Mouse (Mus musculus) midbrain, embryonic 15.5 days (tissue): ENCODE measurements around the gene Pros1. TPM values are rescaled to one million over a fixed set of nuclear protein-coding genes. Genes with fewer than 3 reads are reported as not detected.

Experiments used
- ATAC-seq: fragments of 200-750 bp; cut with Nextera tagmentation; replicated peaks from 2 replicates; pipeline ENCODE4 v1.8.0; 2017; ENCODE audit warnings: moderate TSS enrichment
- H3K27ac ChIP-seq: fragments of 300-500 bp; sonication (generic); 2 replicates; pipeline ENCODE4 v1.5.1; 2015; ENCODE audit warnings: mild to moderate bottlenecking, inconsistent platforms
- H3K27me3 ChIP-seq: fragments of 300-500 bp; sonication (generic); replicated peaks from 2 replicates; pipeline ENCODE4 v1.6.1; 2015; ENCODE audit warnings: inconsistent platforms
- H3K36me3 ChIP-seq: fragments of 300-500 bp; sonication (generic); replicated peaks from 2 replicates; pipeline ENCODE4 v1.6.1; 2015; ENCODE audit warnings: inconsistent platforms
- H3K4me1 ChIP-seq: fragments of 300-500 bp; sonication (generic); 2 replicates; pipeline ENCODE4 v1.6.1; 2015; ENCODE audit warnings: inconsistent platforms
- H3K4me2 ChIP-seq: fragments of 300-500 bp; sonication (generic); 2 replicates; pipeline ENCODE4 v1.6.1; 2015; ENCODE audit warnings: inconsistent platforms, mild to moderate bottlenecking, moderate library complexity
- H3K4me3 ChIP-seq: fragments of 300-500 bp; sonication (generic); 2 replicates; pipeline ENCODE4 v1.5.1; 2015; ENCODE audit warnings: mild to moderate bottlenecking, inconsistent platforms
- H3K9ac ChIP-seq: fragments of 300-500 bp; sonication (generic); 2 replicates; pipeline ENCODE4 v1.6.1; 2015; ENCODE audit warnings: mild to moderate bottlenecking, inconsistent platforms
- H3K9me3 ChIP-seq: fragments of 300-500 bp; sonication (generic); 2 replicates; pipeline ENCODE4 v1.6.1; 2016; ENCODE audit warnings: inconsistent platforms
- WGBS: fragments of 180-500 bp; shearing (Covaris S2); methylation state at CpG from one replicate; pipeline ENCODE4 v1.1.7; 2015; ENCODE audit warnings: mixed read lengths; 5-methylcytosine and 5-hydroxymethylcytosine counted together
- polyA plus RNA-seq: library from polyadenylated mRNA; unstranded; fragments of >200 nt; fragmentation: Nextera tagmentation; extraction: Ambion mirVana; gene quantifications from 2 replicates; pipeline ENCODE4 v1.2.1, GENCODE M21; 2015

Gene Pros1
- polyA plus RNA-seq, 1 experiment from 2014 or later = 9.1 TPM

GRCm38 (mm10) chr16:62845341-62845740, 8.8 kb upstream of the Pros1 start:
- Histone ChIP-seq H3K4me3 (peak overlapping the region; percentile 73; the same call in 1 of the 2 replicates), H3K36me3 (no peaks in the 10 kb centered on the region), H3K4me1 (peaks cover 17% of the 10 kb centered on the region), H3K9ac (no peak overlapping the region), H3K9me3 (no peaks in the 10 kb centered on the region), H3K27me3 (no peaks in the 10 kb centered on the region), H3K27ac (no peak overlapping the region), H3K4me2 (peak overlapping the region; percentile 69)
- ATAC-seq = no peak
- 93% methylated on average over 6 of the region's 6 CpGs for WGBS

DNA sequence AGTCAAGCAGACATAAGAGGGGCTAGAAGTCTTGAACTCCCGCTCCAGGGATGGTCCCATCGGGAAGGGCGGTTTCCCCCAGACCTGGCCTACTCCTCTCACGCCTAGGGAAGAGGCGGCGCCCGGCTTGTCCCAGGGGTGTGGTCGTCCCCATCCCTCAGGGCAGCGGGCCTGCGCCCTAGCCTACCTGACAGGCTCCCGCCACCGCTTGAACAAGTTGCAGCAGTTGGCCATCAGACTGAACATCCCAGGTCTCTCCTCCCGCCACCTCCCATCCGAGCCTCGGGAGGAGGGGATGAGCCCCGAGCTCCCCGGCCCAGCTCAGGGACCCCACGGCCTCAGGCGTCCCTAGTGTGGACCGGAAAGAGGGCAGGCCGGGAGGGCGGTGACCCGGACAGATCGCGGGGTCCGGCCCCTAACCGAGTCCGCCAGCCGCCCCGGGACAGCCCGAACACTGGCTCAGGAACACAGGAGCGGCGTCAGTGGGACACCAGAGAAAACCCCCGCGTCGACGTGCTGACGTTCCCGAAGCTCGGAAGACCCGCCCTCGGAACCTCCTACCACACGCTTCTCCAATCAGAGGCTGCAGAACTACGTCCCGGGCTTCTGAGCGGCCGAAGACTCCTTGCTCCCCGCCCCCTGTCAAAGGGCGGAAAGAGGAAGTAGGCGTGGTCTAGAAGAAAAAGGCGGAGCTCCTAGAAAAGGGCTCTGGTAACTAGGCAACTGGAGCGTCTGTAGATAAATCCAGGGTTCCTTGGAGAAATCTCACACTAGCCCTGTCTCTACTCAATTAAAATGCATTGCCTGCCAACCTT, 7.4 kb upstream of the Pros1 start, which contains the start of gene Arl13b:
TSS of gene Arl13b (minus strand) at position 543 of the 815 bp plus-strand sequence.
- Histone ChIP-seq H3K27me3 (no peaks in the 10 kb centered on the region), H3K4me3 (peak within 1 kb of the TSS; percentile 73)
- WGBS = under 1% methylated on average over 52 of the region's 52 CpGs

GRCm38 (mm10) chr16:62852464-62853252, 1.4 kb upstream of the Pros1 start:
- WGBS = 85% methylated on average over 3 of the region's 3 CpGs
- no peaks in the 10 kb centered on the region for H3K27me3 ChIP-seq

More for the DNA sequence above, 7.4 kb upstream of the Pros1 start, which contains the start of gene Arl13b:
- Histone ChIP-seq H3K4me1 (peaks cover 17% of the 10 kb centered on the region), H3K9ac (peak within 1 kb of the TSS; percentile 80), H3K27ac (peak within 1 kb of the TSS; percentile 64), H3K36me3 (no peaks in the 10 kb centered on the region), H3K4me2 (peak within 1 kb of the TSS; percentile 69), H3K9me3 (no peaks in the 10 kb centered on the region)
- ATAC-seq = peak; percentile 100

DNA sequence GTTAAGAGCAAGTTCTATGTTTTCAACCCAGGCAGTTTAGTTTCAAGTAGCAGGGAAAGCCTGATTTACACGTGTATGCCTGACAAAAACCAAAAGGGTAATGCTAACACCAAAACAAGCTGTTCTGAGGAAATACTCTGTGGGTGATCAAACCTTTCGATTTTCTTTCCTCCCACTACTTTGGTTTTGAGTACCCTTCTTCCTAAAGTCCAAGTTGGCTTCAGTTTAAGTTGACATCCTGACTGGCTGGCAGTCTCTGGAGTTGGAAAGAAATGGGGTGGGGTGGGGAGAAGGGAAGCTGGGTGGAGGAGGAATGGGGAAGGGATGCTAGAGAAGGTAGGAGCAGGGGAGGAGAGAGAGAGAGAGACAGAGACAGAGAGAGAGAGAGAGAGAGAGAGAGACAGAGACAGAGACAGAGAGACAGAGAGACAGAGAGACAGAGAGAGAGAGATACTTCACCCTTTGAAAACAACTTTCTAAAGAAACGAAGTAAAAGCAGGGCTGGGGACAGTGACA, 438 bp upstream of the Pros1 start:
- WGBS = 15% methylated on average over 3 of the region's 3 CpGs
- Histone ChIP-seq H3K4me2 (peak overlapping the region; percentile 95), H3K9ac (peak overlapping the region; percentile 72), H3K36me3 (no peaks in the 10 kb centered on the region), H3K27ac (no peak overlapping the region), H3K9me3 (no peaks in the 10 kb centered on the region), H3K4me1 (peaks cover 3% of the 10 kb centered on the region; the same call in 1 of the 2 replicates), H3K27me3 (no peaks in the 10 kb centered on the region), H3K4me3 (peak overlapping the region; percentile 55)
- peak; percentile 51 for ATAC-seq

More at GRCm38 (mm10) chr16:62852464-62853252, 1.4 kb upstream of the Pros1 start:
- H3K4me1 ChIP-seq = peaks cover 3% of the 10 kb centered on the region; the same call in 1 of the 2 replicates
- no peak overlapping the region for H3K9ac ChIP-seq
- no peak overlapping the region for H3K27ac ChIP-seq
- ATAC-seq = no peak
- no peak overlapping the region for H3K4me2 ChIP-seq
- H3K9me3 ChIP-seq = no peaks in the 10 kb centered on the region
- H3K36me3 ChIP-seq = no peaks in the 10 kb centered on the region
- H3K4me3 ChIP-seq = no peak overlapping the region

- no peaks in the 10 kb centered on the region for H3K36me3 ChIP-seq
- H3K27me3 ChIP-seq = no peaks in the 10 kb centered on the region
- ATAC-seq = no peak
- WGBS = 75% methylated on average over 6 of the region's 6 CpGs
- H3K4me3 ChIP-seq = no peak overlapping the region
- no peak overlapping the region for H3K27ac ChIP-seq
- no peak overlapping the region for H3K9ac ChIP-seq
- peaks cover 3% of the 10 kb centered on the region; the same call in 1 of the 2 replicates for H3K4me1 ChIP-seq
- no peaks in the 10 kb centered on the region for H3K9me3 ChIP-seq
- no peak overlapping the region for H3K4me2 ChIP-seq
Observed at GRCm38 (mm10) chr16:62855385-62855784, 1.3 kb downstream of the Pros1 start.

DNA sequence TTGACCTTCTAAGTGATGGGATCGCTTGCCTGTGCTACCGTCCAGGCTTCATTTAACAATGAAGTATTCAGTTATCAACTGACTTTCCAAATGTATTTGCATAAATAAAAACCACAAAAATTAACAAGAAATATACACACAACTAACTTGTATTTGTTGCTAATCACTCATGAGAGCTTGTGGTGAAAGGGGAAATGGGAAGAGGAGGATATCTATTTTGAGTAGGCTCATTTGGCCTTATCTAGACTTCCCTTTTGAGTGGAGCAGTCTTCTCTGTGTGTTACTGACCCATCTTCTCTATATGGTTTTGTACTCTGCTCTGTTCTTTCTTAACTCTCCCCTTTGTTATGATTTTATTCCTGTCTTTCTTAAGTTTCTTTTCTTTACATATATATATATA, 2.2 kb downstream of the Pros1 start:
- Histone ChIP-seq H3K9me3 (no peaks in the 10 kb centered on the region), H3K9ac (no peak overlapping the region), H3K4me3 (no peak overlapping the region), H3K4me2 (no peak overlapping the region), H3K27me3 (no peaks in the 10 kb centered on the region), H3K27ac (no peak overlapping the region), H3K4me1 (peaks cover 3% of the 10 kb centered on the region; the same call in 1 of the 2 replicates), H3K36me3 (no peaks in the 10 kb centered on the region)
- ATAC-seq = no peak
- 94% methylated on average over 2 of the region's 2 CpGs for WGBS

GRCm38 (mm10) chr16:62857498-62857897, 3.4 kb downstream of the Pros1 start:
- H3K36me3 ChIP-seq = no peaks in the 10 kb centered on the region
- H3K4me3 ChIP-seq = no peak overlapping the region
- WGBS = 89% methylated on average over 2 of the region's 2 CpGs

DNA sequence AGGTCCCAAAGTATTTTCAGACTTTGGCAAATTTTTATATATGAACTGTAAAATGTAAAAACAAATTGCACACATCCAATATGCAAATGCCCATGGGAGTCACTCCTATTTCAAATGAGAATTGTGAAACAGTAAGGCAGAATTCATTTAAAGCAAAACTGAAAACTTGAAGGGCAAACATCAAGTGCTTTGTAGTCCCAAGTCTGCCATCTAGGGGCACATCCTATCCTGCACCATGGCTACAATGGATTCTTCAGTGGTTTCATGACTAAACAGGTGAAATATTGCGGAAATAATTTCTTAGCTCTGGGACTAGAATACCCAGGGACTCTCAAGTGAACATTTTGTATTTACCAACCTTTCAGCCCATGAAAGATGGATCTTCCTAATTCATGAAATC, 3.9 kb downstream of the Pros1 start:
- Histone ChIP-seq H3K36me3 (no peaks in the 10 kb centered on the region), H3K27me3 (no peaks in the 10 kb centered on the region), H3K4me2 (no peak overlapping the region), H3K9ac (no peak overlapping the region), H3K9me3 (no peaks in the 10 kb centered on the region), H3K27ac (no peak overlapping the region), H3K4me3 (no peak overlapping the region), H3K4me1 (peaks cover 3% of the 10 kb centered on the region; the same call in 1 of the 2 replicates)
- 97% methylated on average over 1 of the region's 1 CpGs for WGBS
- no peak for ATAC-seq

More at GRCm38 (mm10) chr16:62857498-62857897, 3.4 kb downstream of the Pros1 start:
- H3K9ac ChIP-seq = no peak overlapping the region
- ATAC-seq = no peak
- no peaks in the 10 kb centered on the region for H3K9me3 ChIP-seq
- H3K27me3 ChIP-seq = no peaks in the 10 kb centered on the region
- no peak overlapping the region for H3K27ac ChIP-seq
- no peak overlapping the region for H3K4me2 ChIP-seq
- peaks cover 3% of the 10 kb centered on the region; the same call in 1 of the 2 replicates for H3K4me1 ChIP-seq

DNA sequence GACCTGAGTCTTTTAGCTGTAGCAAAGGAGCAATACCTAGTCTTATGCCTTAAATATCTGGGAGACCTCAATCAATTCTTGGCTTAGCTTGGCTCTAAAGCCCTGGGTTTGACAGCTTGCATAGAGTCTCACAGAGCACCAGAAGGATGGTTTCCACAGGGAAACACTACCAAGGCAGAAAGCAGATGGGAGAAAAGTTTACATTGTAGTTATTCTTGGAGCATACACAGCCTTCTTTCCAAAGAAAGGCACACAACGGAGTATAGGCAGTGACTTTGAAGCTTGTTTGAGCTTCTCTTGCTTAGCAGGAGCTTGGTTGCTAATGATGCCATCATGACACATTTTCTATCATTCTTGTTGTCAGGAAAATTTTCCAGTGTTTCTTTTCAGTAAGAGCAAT, 6.0 kb downstream of the Pros1 start:
- H3K4me2 ChIP-seq = no peak overlapping the region
- H3K4me3 ChIP-seq = no peak overlapping the region
- H3K4me1 ChIP-seq = no peaks in the 10 kb centered on the region
- no peaks in the 10 kb centered on the region for H3K27me3 ChIP-seq
- H3K9ac ChIP-seq = no peak overlapping the region
- ATAC-seq = no peak
- H3K27ac ChIP-seq = no peak overlapping the region
- WGBS = 83% methylated on average over 1 of the region's 1 CpGs
- no peaks in the 10 kb centered on the region for H3K9me3 ChIP-seq
- H3K36me3 ChIP-seq = no peaks in the 10 kb centered on the region

DNA sequence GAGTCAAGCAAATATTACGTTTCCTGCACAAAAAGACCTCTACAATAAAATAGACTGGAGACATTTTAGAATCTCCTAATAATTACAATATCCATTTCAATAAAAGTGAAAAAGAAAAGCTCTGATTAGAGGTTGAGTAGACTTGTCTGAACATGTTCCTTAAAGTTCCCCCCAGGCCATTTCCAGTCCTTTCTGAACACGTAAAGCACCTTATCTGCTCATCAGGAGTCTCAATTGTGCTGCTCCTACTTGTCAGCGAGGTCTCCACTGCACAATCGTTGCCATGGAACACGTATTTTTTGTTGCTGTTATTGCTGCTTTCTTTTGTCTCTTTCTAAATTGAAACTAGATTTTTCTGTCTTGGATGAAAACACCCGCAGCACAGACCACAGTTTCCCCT, 7.3 kb downstream of the Pros1 start:
- no peak for ATAC-seq
- Histone ChIP-seq H3K4me3 (no peak overlapping the region), H3K4me2 (no peak overlapping the region), H3K36me3 (no peaks in the 10 kb centered on the region), H3K9me3 (no peaks in the 10 kb centered on the region), H3K27me3 (no peaks in the 10 kb centered on the region), H3K27ac (no peak overlapping the region), H3K4me1 (no peaks in the 10 kb centered on the region), H3K9ac (no peak overlapping the region)
- WGBS = 53% methylated on average over 6 of the region's 6 CpGs

GRCm38 (mm10) chr16:62872688-62873117, 18.6 kb downstream of the Pros1 start:
- H3K4me2 ChIP-seq = no peak overlapping the region
- no peak overlapping the region for H3K27ac ChIP-seq
- WGBS = 57% methylated on average over 5 of the region's 5 CpGs
- H3K4me3 ChIP-seq = no peak overlapping the region
- no peaks in the 10 kb centered on the region for H3K4me1 ChIP-seq
- no peak for ATAC-seq
- no peak overlapping the region for H3K9ac ChIP-seq
- H3K27me3 ChIP-seq = no peaks in the 10 kb centered on the region
- H3K9me3 ChIP-seq = no peaks in the 10 kb centered on the region
- H3K36me3 ChIP-seq = no peaks in the 10 kb centered on the region

- Histone ChIP-seq H3K27me3 (no peaks in the 10 kb centered on the region), H3K9ac (no peak overlapping the region)
- WGBS = 67% methylated on average over 4 of the region's 4 CpGs
Observed at GRCm38 (mm10) chr16:62873180-62873579, 19.1 kb downstream of the Pros1 start.

More at GRCm38 (mm10) chr16:62873180-62873579, 19.1 kb downstream of the Pros1 start:
- no peaks in the 10 kb centered on the region for H3K4me1 ChIP-seq
- ATAC-seq = no peak
- H3K36me3 ChIP-seq = no peaks in the 10 kb centered on the region
- H3K9me3 ChIP-seq = no peaks in the 10 kb centered on the region
- no peak overlapping the region for H3K4me3 ChIP-seq
- no peak overlapping the region for H3K4me2 ChIP-seq
- no peak overlapping the region for H3K27ac ChIP-seq
